Mouse (Mus musculus): ENCODE data around the gene Txlnb. TPM values are rescaled to one million over a fixed set of nuclear protein-coding genes. Genes with fewer than 3 reads are reported as not detected.
"Not testable (repeated sequence)": the region's sequence is repeated elsewhere in the genome, so short reads cannot be mapped to it uniquely, and the experiment has no call there.

Gene Txlnb
- polyA plus RNA-seq, 1 experiment, result 0.61 TPM

- Histone ChIP-seq H3K4me3 (replicated peaks; ENCODE audit: insufficient read depth, low read depth, low read length) (no peak overlapping the region), H3K27me3 (ENCODE audit: control insufficient read depth, insufficient read depth, low read length) (no peaks in the 10 kb centered on the region), H3K4me1 (ENCODE audit: control insufficient read depth, insufficient read depth, low read length) (peaks cover 5% of the 10 kb centered on the region), H3K27ac (ENCODE audit: insufficient read depth, low read length) (no peak overlapping the region)
- WGBS, result 83% methylated on average over 4 of the region's 4 CpGs
- no peak for DNase-seq
- no peak for TF ChIP-seq CTCF (IDR thresholded peaks at IDR 0.05; ENCODE audit: borderline replicate concordance, insufficient read depth, low read depth, low read length)
- no peak for TF ChIP-seq POLR2A (IDR thresholded peaks at IDR 0.05; ENCODE audit: borderline replicate concordance, insufficient read depth, low read length)
Measured at GRCm38 (mm10) chr10:17795227-17795626, 799 bp upstream of the Txlnb start.

DNA sequence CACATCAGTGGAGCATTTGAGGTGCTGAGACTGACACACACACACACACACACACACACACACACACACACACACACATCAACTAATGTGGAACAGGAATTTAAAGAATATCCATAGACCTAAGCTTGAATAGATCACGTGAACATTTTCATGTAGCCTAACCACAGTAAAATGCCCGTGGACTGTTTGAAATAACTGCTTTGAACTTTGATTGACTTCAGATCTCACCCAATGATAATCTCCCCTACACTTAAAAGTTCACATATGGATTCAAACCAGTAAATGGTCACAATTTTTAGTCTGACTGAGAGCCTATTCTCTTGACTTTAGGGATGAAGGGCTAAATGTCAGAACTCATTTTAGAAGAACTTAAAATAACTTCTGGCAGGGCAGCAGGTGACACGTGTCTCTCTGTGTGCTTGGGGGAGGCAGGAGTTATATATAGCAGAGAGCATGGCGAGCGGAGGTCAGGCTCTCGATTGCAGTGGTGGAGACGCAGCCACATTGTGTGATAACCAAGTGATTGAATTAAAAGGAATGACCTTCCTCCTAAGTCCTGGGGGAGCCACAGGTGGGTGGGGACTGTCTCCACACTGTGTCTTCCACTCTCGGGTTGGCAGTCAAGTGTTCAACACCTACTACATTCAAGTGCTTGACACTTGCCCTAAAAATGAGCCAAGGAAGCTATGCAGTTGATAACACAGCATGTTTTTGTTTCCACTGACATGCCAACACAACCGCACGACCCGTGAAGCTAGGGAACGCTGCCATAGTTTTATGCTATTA is 1.0 kb downstream of the Txlnb start:
- H3K4me1 ChIP-seq (ENCODE audit: control insufficient read depth, insufficient read depth, low read length), result peaks cover 5% of the 10 kb centered on the region
- no peak overlapping the region for H3K4me3 ChIP-seq (replicated peaks; ENCODE audit: insufficient read depth, low read depth, low read length)
- 10% methylated on average over 12 of the region's 12 CpGs for WGBS
- TF ChIP-seq POLR2A (IDR thresholded peaks at IDR 0.05; ENCODE audit: borderline replicate concordance, insufficient read depth, low read length), result no peak
- no peak for TF ChIP-seq CTCF (IDR thresholded peaks at IDR 0.05; ENCODE audit: borderline replicate concordance, insufficient read depth, low read depth, low read length)
- no peak for DNase-seq
- no peaks in the 10 kb centered on the region for H3K27me3 ChIP-seq (ENCODE audit: control insufficient read depth, insufficient read depth, low read length)
- H3K27ac ChIP-seq (ENCODE audit: insufficient read depth, low read length), result no peak overlapping the region

GRCm38 (mm10) chr10:17797681-17798080 is 1.7 kb downstream of the Txlnb start:
- no peak for DNase-seq
- Histone ChIP-seq H3K4me3 (replicated peaks; ENCODE audit: insufficient read depth, low read depth, low read length) (no peak overlapping the region), H3K4me1 (ENCODE audit: control insufficient read depth, insufficient read depth, low read length) (peaks cover 5% of the 10 kb centered on the region), H3K27me3 (ENCODE audit: control insufficient read depth, insufficient read depth, low read length) (no peaks in the 10 kb centered on the region), H3K27ac (ENCODE audit: insufficient read depth, low read length) (no peak overlapping the region)
- 62% methylated on average over 3 of the region's 3 CpGs for WGBS
- TF ChIP-seq POLR2A (IDR thresholded peaks at IDR 0.05; ENCODE audit: borderline replicate concordance, insufficient read depth, low read length), result no peak
- no peak for TF ChIP-seq CTCF (IDR thresholded peaks at IDR 0.05; ENCODE audit: borderline replicate concordance, insufficient read depth, low read depth, low read length)

DNA sequence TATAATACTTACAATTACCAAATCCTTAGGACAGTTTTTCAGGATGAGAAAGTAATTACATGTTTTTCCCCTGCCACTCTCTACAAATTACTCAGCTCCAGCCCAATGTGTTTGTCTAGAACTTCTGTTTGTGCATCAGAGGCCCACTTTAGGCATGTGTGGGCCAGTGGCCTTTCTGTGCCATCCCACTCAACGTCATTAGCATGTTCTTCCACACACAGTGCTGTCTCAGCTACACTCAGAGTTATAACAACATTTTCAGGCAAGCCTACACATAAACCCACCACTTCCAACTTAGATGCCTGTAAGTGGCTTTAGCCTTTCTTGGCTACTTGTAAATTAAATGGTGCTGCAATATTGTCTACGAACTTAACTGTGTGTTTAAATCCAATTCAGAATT is 5.8 kb downstream of the Txlnb start:
- no peak overlapping the region for H3K27ac ChIP-seq (ENCODE audit: insufficient read depth, low read length)
- no peak overlapping the region for H3K4me3 ChIP-seq (replicated peaks; ENCODE audit: insufficient read depth, low read depth, low read length)
- H3K27me3 ChIP-seq (ENCODE audit: control insufficient read depth, insufficient read depth, low read length), result no peaks in the 10 kb centered on the region
- DNase-seq, result no peak
- peaks cover 5% of the 10 kb centered on the region; the same call in 1 of the 2 replicates for H3K4me1 ChIP-seq (ENCODE audit: control insufficient read depth, insufficient read depth, low read length)
- WGBS, result 87% methylated on average over 2 of the region's 2 CpGs
- TF ChIP-seq POLR2A (IDR thresholded peaks at IDR 0.05; ENCODE audit: borderline replicate concordance, insufficient read depth, low read length) (no peak), CTCF (IDR thresholded peaks at IDR 0.05; ENCODE audit: borderline replicate concordance, insufficient read depth, low read depth, low read length) (no peak)

DNA sequence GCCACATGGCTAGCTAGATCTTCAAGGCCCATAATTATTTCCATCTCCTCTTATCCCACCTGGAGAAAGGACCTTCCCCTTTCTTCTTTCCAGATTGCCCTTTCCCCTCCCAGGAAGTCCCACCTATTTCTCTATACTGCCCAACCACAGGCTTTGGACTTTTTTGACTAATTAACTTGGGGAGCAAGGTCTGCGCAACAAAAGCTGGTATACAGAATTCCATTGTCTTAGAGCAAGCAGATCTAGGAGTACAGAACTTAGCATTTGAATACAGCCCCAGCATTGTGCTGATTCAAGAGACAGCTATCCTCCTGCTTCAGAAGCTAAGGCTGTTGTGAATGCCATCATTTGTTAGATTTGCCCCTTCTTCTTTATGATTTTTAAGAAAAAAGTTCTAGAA is 12.5 kb downstream of the Txlnb start:
- no peak overlapping the region for H3K4me3 ChIP-seq (replicated peaks; ENCODE audit: insufficient read depth, low read depth, low read length)
- H3K27ac ChIP-seq (ENCODE audit: insufficient read depth, low read length), result no peak overlapping the region
- no peak for DNase-seq
- no peak for TF ChIP-seq POLR2A (IDR thresholded peaks at IDR 0.05; ENCODE audit: borderline replicate concordance, insufficient read depth, low read length)
- TF ChIP-seq CTCF (IDR thresholded peaks at IDR 0.05; ENCODE audit: borderline replicate concordance, insufficient read depth, low read depth, low read length), result no peak
- WGBS, result 93% methylated on average over 1 of the region's 1 CpGs
- no peaks in the 10 kb centered on the region for H3K27me3 ChIP-seq (ENCODE audit: control insufficient read depth, insufficient read depth, low read length)
- no peaks in the 10 kb centered on the region for H3K4me1 ChIP-seq (ENCODE audit: control insufficient read depth, insufficient read depth, low read length)

GRCm38 (mm10) chr10:17815052-17815451 is 19.0 kb downstream of the Txlnb start:
- Histone ChIP-seq H3K4me3 (replicated peaks; ENCODE audit: insufficient read depth, low read depth, low read length) (no peak overlapping the region), H3K4me1 (ENCODE audit: control insufficient read depth, insufficient read depth, low read length) (no peaks in the 10 kb centered on the region), H3K27ac (ENCODE audit: insufficient read depth, low read length) (no peak overlapping the region), H3K27me3 (ENCODE audit: control insufficient read depth, insufficient read depth, low read length) (no peaks in the 10 kb centered on the region)
- no peak for TF ChIP-seq CTCF (IDR thresholded peaks at IDR 0.05; ENCODE audit: borderline replicate concordance, insufficient read depth, low read depth, low read length)
- DNase-seq, result no peak
- WGBS, result 67% methylated on average over 11 of the region's 11 CpGs

- WGBS, result 94% methylated on average over 7 of the region's 7 CpGs
- H3K4me1 ChIP-seq (ENCODE audit: control insufficient read depth, insufficient read depth, low read length); H3K4me3 ChIP-seq (replicated peaks; ENCODE audit: insufficient read depth, low read depth, low read length); H3K27ac ChIP-seq (ENCODE audit: insufficient read depth, low read length); DNase-seq; H3K27me3 ChIP-seq (ENCODE audit: control insufficient read depth, insufficient read depth, low read length): not testable (repeated sequence)
Measured at GRCm38 (mm10) chr10:17820422-17820821, 24.4 kb downstream of the Txlnb start.

- H3K27ac ChIP-seq (ENCODE audit: insufficient read depth, low read length), result no peak overlapping the region
- DNase-seq, result no peak
- 3% methylated on average over 12 of the region's 12 CpGs for WGBS
Measured at GRCm38 (mm10) chr10:17827391-17827790, 31.4 kb downstream of the Txlnb start.

More at GRCm38 (mm10) chr10:17827391-17827790, 31.4 kb downstream of the Txlnb start:
- Histone ChIP-seq H3K27me3 (ENCODE audit: control insufficient read depth, insufficient read depth, low read length) (no peaks in the 10 kb centered on the region), H3K4me1 (ENCODE audit: control insufficient read depth, insufficient read depth, low read length) (no peaks in the 10 kb centered on the region), H3K4me3 (replicated peaks; ENCODE audit: insufficient read depth, low read depth, low read length) (no peak overlapping the region)
- TF ChIP-seq CTCF (IDR thresholded peaks at IDR 0.05; ENCODE audit: borderline replicate concordance, insufficient read depth, low read depth, low read length), result no peak
- no peak for TF ChIP-seq POLR2A (IDR thresholded peaks at IDR 0.05; ENCODE audit: borderline replicate concordance, insufficient read depth, low read length)

All from cerebellum, adult 2 months (tissue).